Mouse (Mus musculus) liver, adult 2 months (tissue): ENCODE results near the gene Mthfd2. TPM values are rescaled to one million over a fixed set of nuclear protein-coding genes. Genes with fewer than 3 reads are reported as not detected.
A peak's percentile ranks its signal among the peaks of the same experiment; 100 is the strongest.

Experiments
- DNase-seq: peaks from one replicate; pipeline ENCODE4 v3.0.0-alpha.2; 2011; ENCODE audit warnings: low read depth, low spot score; ENCODE audit errors: extremely low read depth
- H3K27ac ChIP-seq: fragments of 200-500 bp; replicated peaks from 2 replicates; pipeline ENCODE4 v1.5.1; 2012; ENCODE audit warnings: low read depth, mild to moderate bottlenecking, control low read depth, inconsistent platforms, low read length; ENCODE audit not compliant: insufficient read depth
- H3K27me3 ChIP-seq: fragments of 200-500 bp; 2 replicates; pipeline ENCODE4 v1.6.1; 2012; ENCODE audit warnings: mild to moderate bottlenecking, moderate library complexity, low read length, inconsistent platforms; ENCODE audit not compliant: control insufficient read depth, insufficient read depth
- H3K36me3 ChIP-seq: fragments of 200-500 bp; 2 replicates; pipeline ENCODE4 v1.6.1; 2012; ENCODE audit warnings: low read length, inconsistent platforms; ENCODE audit not compliant: control insufficient read depth, insufficient read depth
- H3K4me1 ChIP-seq: fragments of 200-500 bp; 2 replicates; pipeline ENCODE4 v1.6.1; 2011; ENCODE audit warnings: low read length; ENCODE audit not compliant: control insufficient read depth, insufficient read depth
- H3K4me3 ChIP-seq: fragments of 200-500 bp; 2 replicates; pipeline ENCODE4 v1.5.1; 2011; ENCODE audit warnings: low read depth, mild to moderate bottlenecking, control low read depth, low read length, moderate library complexity; ENCODE audit not compliant: insufficient read depth
- H3K79me2 ChIP-seq: fragments of 200-500 bp; 2 replicates; pipeline ENCODE4 v1.6.1; 2012; ENCODE audit warnings: inconsistent platforms, mild to moderate bottlenecking, low read length, moderate library complexity; ENCODE audit not compliant: control insufficient read depth, insufficient read depth
- H3K9ac ChIP-seq: fragments of 200-500 bp; 2 replicates; pipeline ENCODE4 v1.6.1; 2012; ENCODE audit warnings: low read depth, mild to moderate bottlenecking, control low read depth, inconsistent platforms, low read length
- CTCF ChIP-seq: fragments of 200-500 bp; IDR thresholded peaks from 2 replicates; pipeline ENCODE4 v1.5.1; 2011; ENCODE audit warnings: low read depth, low read length, control low read depth
- POLR2A ChIP-seq: fragments of 200-500 bp; IDR thresholded peaks from 2 replicates; pipeline ENCODE4 v1.6.1; 2011; ENCODE audit warnings: low read length, control low read depth; ENCODE audit not compliant: insufficient read depth; ENCODE audit errors: extremely low read depth
- WGBS: fragments of 180-500 bp; shearing (Covaris S2); methylation state at CpG from one replicate; pipeline ENCODE4 v1.1.7; 2018; 5-methylcytosine and 5-hydroxymethylcytosine counted together
- polyA plus RNA-seq: library from polyadenylated mRNA; depleted of rRNA; stranded (reverse); fragments of >200 nt; gene quantifications from 2 replicates; pipeline ENCODE4 v1.2.3, GENCODE M21; 2012; rRNA removed
- total RNA-seq: library from RNA; depleted of rRNA; stranded (reverse); fragments of >200 nt; gene quantifications from 2 replicates; pipeline ENCODE4 v1.2.3, GENCODE M21; 2014; rRNA removed

Gene Mthfd2
- total RNA-seq = 0.83 and 1.6 TPM in 2 replicates
- polyA plus RNA-seq = 0.98 and 1.1 TPM in 2 replicates

- Histone ChIP-seq H3K36me3 (peaks cover 13% of the 10 kb centered on the region), H3K27ac (peak within 1 kb of the TSS; percentile 83), H3K79me2 (peaks cover 18% of the 10 kb centered on the region; the same call in 1 of the 2 replicates), H3K9ac (peak within 1 kb of the TSS; percentile 91), H3K27me3 (no peaks in the 10 kb centered on the region), H3K4me1 (peaks cover 6% of the 10 kb centered on the region; the same call in 1 of the 2 replicates), H3K4me3 (peak within 1 kb of the TSS; percentile 83)
- peak; percentile 91 for DNase-seq
- TF ChIP-seq POLR2A (peak; percentile 81; the same call in 1 of the 2 replicates), CTCF (no peak)
- WGBS = under 1% methylated on average over 64 of the region's 65 CpGs
Measured at GRCm38 (mm10) chr6:83325525-83326393, at the start of gene Mthfd2, which contains the start of gene Mob1a. Gene Mthfd2 (minus strand): TSS chr6:83325908. Gene Mob1a (plus strand): TSS chr6:83326016.

- H3K4me3 ChIP-seq = no peak overlapping the region
- no peaks in the 10 kb centered on the region for H3K79me2 ChIP-seq
- H3K27me3 ChIP-seq = no peaks in the 10 kb centered on the region
- H3K36me3 ChIP-seq = peaks cover 52% of the 10 kb centered on the region; the same call in 1 of the 2 replicates
- 87% methylated on average over 9 of the region's 9 CpGs for WGBS
- H3K4me1 ChIP-seq = no peaks in the 10 kb centered on the region
- H3K9ac ChIP-seq = no peak overlapping the region
- no peak for DNase-seq
- no peak overlapping the region for H3K27ac ChIP-seq
- TF ChIP-seq CTCF (no peak), POLR2A (no peak)
Measured at GRCm38 (mm10) chr6:83373704-83374300, 48.1 kb upstream of the Mthfd2 start.

- TF ChIP-seq CTCF (no peak), POLR2A (no peak)
- H3K36me3 ChIP-seq = peaks cover 36% of the 10 kb centered on the region; the same call in 1 of the 2 replicates
- H3K4me1 ChIP-seq = no peaks in the 10 kb centered on the region
- H3K4me3 ChIP-seq = no peak overlapping the region
- WGBS = 94% methylated on average over 3 of the region's 3 CpGs
- H3K79me2 ChIP-seq = no peaks in the 10 kb centered on the region
- H3K27me3 ChIP-seq = no peaks in the 10 kb centered on the region
- no peak overlapping the region for H3K9ac ChIP-seq
- no peak for DNase-seq
- H3K27ac ChIP-seq = no peak overlapping the region
Measured at GRCm38 (mm10) chr6:83371350-83371749, 45.6 kb upstream of the Mthfd2 start.

- no peak overlapping the region for H3K4me3 ChIP-seq
- no peak for DNase-seq
- TF ChIP-seq POLR2A (no peak), CTCF (no peak)
- no peaks in the 10 kb centered on the region for H3K4me1 ChIP-seq
- H3K27me3 ChIP-seq = no peaks in the 10 kb centered on the region
- no peak overlapping the region for H3K9ac ChIP-seq
- peaks cover 27% of the 10 kb centered on the region; the same call in 1 of the 2 replicates for H3K36me3 ChIP-seq
- no peak overlapping the region for H3K27ac ChIP-seq
- WGBS = 91% methylated on average over 21 of the region's 21 CpGs
- H3K79me2 ChIP-seq = no peaks in the 10 kb centered on the region
Measured at GRCm38 (mm10) chr6:83370316-83370965, 44.7 kb upstream of the Mthfd2 start.

- 89% methylated on average over 12 of the region's 12 CpGs for WGBS
- TF ChIP-seq POLR2A (no peak), CTCF (no peak)
- no peak for DNase-seq
- no peaks in the 10 kb centered on the region for H3K4me1 ChIP-seq
- no peaks in the 10 kb centered on the region for H3K79me2 ChIP-seq
- peaks cover 6% of the 10 kb centered on the region; the same call in 1 of the 2 replicates for H3K36me3 ChIP-seq
- H3K27ac ChIP-seq = no peak overlapping the region
- H3K4me3 ChIP-seq = no peak overlapping the region
- no peak overlapping the region for H3K9ac ChIP-seq
- H3K27me3 ChIP-seq = no peaks in the 10 kb centered on the region
Measured at GRCm38 (mm10) chr6:83363075-83363474, 37.4 kb upstream of the Mthfd2 start.
